Mouse (Mus musculus): ENCODE measurements around the gene Dnaaf3. TPM values are rescaled to one million over a fixed set of nuclear protein-coding genes. Genes with fewer than 3 reads are reported as not detected.

The Dnaaf3 gene
- total RNA-seq, 2 experiments from 2014 or later: 0.34 to 0.38 TPM

Small RNAs within 50 kb of the gene (microRNA-seq; reads per million reads assigned to microRNA genes)
- 0 reads per million in 2 experiments for gene Gm23577

Other genes with a start within 250 kb of the Dnaaf3 start
- gene Ncr1, start 194.7 kb downstream of the Dnaaf3 start, total RNA-seq (2021): not detected
- gene Gp6, start 134.7 kb downstream of the Dnaaf3 start, total RNA-seq (2021): not detected
- 10 to 100 TPM; 23.3 to 27.8 TPM for gene Rdh13, start 86.8 kb downstream of the Dnaaf3 start, total RNA-seq (2021)
- gene Eps8l1, start 71.8 kb downstream of the Dnaaf3 start, total RNA-seq (2021): 1 to 10 TPM; 5.3 to 5.7 TPM
- 100 to 1,000 TPM; 128 to 167 TPM for gene Ppp1r12c, start 30.8 kb downstream of the Dnaaf3 start, total RNA-seq (2021)
- gene Tnnt1, start 16.1 kb downstream of the Dnaaf3 start, total RNA-seq (2021): 1 to 10 TPM; 1.5 to 1.9 TPM
- gene Tnni3, start 8.2 kb downstream of the Dnaaf3 start, total RNA-seq (2021): under 1 TPM in 1 of 2 experiments, not detected in 1; 0.44 TPM
- 100 to 1,000 TPM; 213 to 232 TPM for gene Syt5, start 15.1 kb upstream of the Dnaaf3 start, total RNA-seq (2021)
- under 1 TPM; 0.27 to 0.42 TPM for gene Ptprh, start 71.6 kb upstream of the Dnaaf3 start, total RNA-seq (2021)
- 10 to 100 TPM; 12.5 to 17.3 TPM for gene Tmem86b, start 99.0 kb upstream of the Dnaaf3 start, total RNA-seq (2021)
- 100 to 1,000 TPM; 126 to 135 TPM for gene Ppp6r1, start 126.6 kb upstream of the Dnaaf3 start, total RNA-seq (2021)
- 10 to 100 TPM; 89.0 to 91.9 TPM for gene Hspbp1, start 152.6 kb upstream of the Dnaaf3 start, total RNA-seq (2021)
- gene Brsk1, start 158.2 kb upstream of the Dnaaf3 start, total RNA-seq (2021): 100 to 1,000 TPM; 330 to 348 TPM
- gene Tmem150b, start 192.8 kb upstream of the Dnaaf3 start, total RNA-seq (2021): not detected
- 10 to 100 TPM; 23.5 to 34.3 TPM for gene Kmt5c, start 207.7 kb upstream of the Dnaaf3 start, total RNA-seq (2021)
- gene Cox6b2, start 220.6 kb upstream of the Dnaaf3 start, total RNA-seq (2021): 1 to 10 TPM; 5.2 to 6.1 TPM
- gene Fam71e2, start 238.8 kb upstream of the Dnaaf3 start, total RNA-seq (2021): not detected

Data from layer of hippocampus, postnatal 25 days (tissue).